Mouse (Mus musculus) kidney, postnatal 0 days (tissue): ENCODE results near the gene Dnmt3a. TPM values are rescaled to one million over a fixed set of nuclear protein-coding genes. Genes with fewer than 3 reads are reported as not detected.

ENCODE experiments used
- ATAC-seq: fragments of 200-750 bp; cut with Nextera tagmentation; replicated peaks from 2 replicates; pipeline ENCODE4 v1.8.0; 2017; ENCODE audit warnings: low read depth, moderate number of reproducible peaks, moderate TSS enrichment, moderate library complexity; ENCODE audit not compliant: low FRiP score
- DNase-seq: peaks from one replicate; pipeline ENCODE4 v3.0.0-alpha.2; 2016; ENCODE audit warnings: low spot score
- H3K27ac ChIP-seq: fragments of 300-500 bp; sonication (generic); 2 replicates; pipeline ENCODE4 v1.5.1; 2014; ENCODE audit warnings: mild to moderate bottlenecking
- H3K27me3 ChIP-seq: fragments of 300-500 bp; sonication (generic); 2 replicates; pipeline ENCODE4 v1.6.1; 2014; ENCODE audit warnings: low read length, mixed read lengths; ENCODE audit not compliant: insufficient read depth
- H3K36me3 ChIP-seq: fragments of 300-500 bp; sonication (generic); 2 replicates; pipeline ENCODE4 v1.6.1; 2014; ENCODE audit warnings: low read length, mixed read lengths; ENCODE audit not compliant: insufficient read depth
- H3K4me1 ChIP-seq: fragments of 300-500 bp; sonication (generic); replicated peaks from 2 replicates; pipeline ENCODE4 v1.6.1; 2014; ENCODE audit warnings: antibody characterized with exemption, low read length, mixed read lengths; ENCODE audit not compliant: insufficient read depth
- H3K4me2 ChIP-seq: fragments of 300-500 bp; sonication (generic); 2 replicates; pipeline ENCODE4 v1.6.1; 2014; ENCODE audit warnings: mild to moderate bottlenecking, low read length, moderate library complexity, mixed read lengths
- H3K4me3 ChIP-seq: fragments of 300-500 bp; sonication (generic); replicated peaks from 2 replicates; pipeline ENCODE4 v1.5.1; 2014; ENCODE audit warnings: low read depth, low read length
- H3K9ac ChIP-seq: fragments of 300-500 bp; sonication (generic); 2 replicates; pipeline ENCODE4 v1.6.1; 2014; ENCODE audit warnings: low read depth, low read length
- H3K9me3 ChIP-seq: fragments of 300-500 bp; sonication (generic); replicated peaks from 2 replicates; pipeline ENCODE4 v1.6.1; 2016; ENCODE audit warnings: low read length, inconsistent platforms, mixed read lengths
- CTCF ChIP-seq: IDR thresholded peaks from 2 replicates; pipeline ENCODE4 v1.5.1; 2016; ENCODE audit warnings: antibody characterized with exemption, low read depth, mild to moderate bottlenecking, moderate library complexity
- WGBS: fragments of 180-500 bp; shearing (Covaris S2); extraction: QIAGEN DNeasy Blood & Tissue Kit; methylation state at CpG from one replicate; pipeline ENCODE4 v1.1.7; 2014; 5-methylcytosine and 5-hydroxymethylcytosine counted together
- polyA plus RNA-seq: library from polyadenylated mRNA; unstranded; fragments of >200 nt; fragmentation: Nextera tagmentation; extraction: Ambion mirVana; gene quantifications from 2 replicates; pipeline ENCODE4 v1.2.1, GENCODE M21; 2015

Dnmt3a gene
- polyA plus RNA-seq, 1 experiment from 2014 or later, result 96.5 TPM

- H3K9ac ChIP-seq, result no peak overlapping the region
- no peak for TF ChIP-seq CTCF
- H3K27ac ChIP-seq, result no peak overlapping the region
- WGBS, result 91% methylated on average over 3 of the region's 3 CpGs
- ATAC-seq, result no peak
- no peaks in the 10 kb centered on the region for H3K27me3 ChIP-seq
- H3K9me3 ChIP-seq, result no peaks in the 10 kb centered on the region
- no peak for DNase-seq
- H3K4me3 ChIP-seq, result no peak overlapping the region
- no peak overlapping the region for H3K4me2 ChIP-seq
- H3K36me3 ChIP-seq, result peaks cover 34% of the 10 kb centered on the region
- H3K4me1 ChIP-seq, result peaks cover 4% of the 10 kb centered on the region
Measured at GRCm38 (mm10) chr12:3881474-3881873, 75.7 kb downstream of the Dnmt3a start.

GRCm38 (mm10) chr12:3884892-3885493 is 79.2 kb downstream of the Dnmt3a start:
- Histone ChIP-seq H3K27ac (peak overlapping the region; percentile 31; the same call in 1 of the 2 replicates), H3K27me3 (no peaks in the 10 kb centered on the region), H3K4me1 (peaks cover 29% of the 10 kb centered on the region), H3K4me2 (no peak overlapping the region), H3K9me3 (no peaks in the 10 kb centered on the region), H3K4me3 (no peak overlapping the region), H3K36me3 (peaks cover 20% of the 10 kb centered on the region), H3K9ac (no peak overlapping the region)
- no peak for TF ChIP-seq CTCF
- ATAC-seq (no peak), DNase-seq (peak; percentile 34)
- 28% methylated on average over 9 of the region's 9 CpGs for WGBS

- H3K27ac ChIP-seq, result no peak overlapping the region; the same call in 1 of the 2 replicates
- 44% methylated on average over 2 of the region's 2 CpGs for WGBS
- no peaks in the 10 kb centered on the region for H3K27me3 ChIP-seq
- no peaks in the 10 kb centered on the region for H3K9me3 ChIP-seq
- H3K4me3 ChIP-seq, result no peak overlapping the region
- no peak overlapping the region for H3K4me2 ChIP-seq
- no peak for ATAC-seq
- H3K9ac ChIP-seq, result no peak overlapping the region
- H3K36me3 ChIP-seq, result 0 out of 2 replicates have a peak, but pooled peaks cover 10% of the 10 kb centered on the region
- H3K4me1 ChIP-seq, result peaks cover 37% of the 10 kb centered on the region
- no peak for DNase-seq
- no peak for TF ChIP-seq CTCF
Measured at GRCm38 (mm10) chr12:3886601-3887000, 80.8 kb downstream of the Dnmt3a start.

GRCm38 (mm10) chr12:3887515-3888325 is 81.9 kb downstream of the Dnmt3a start:
- H3K4me2 ChIP-seq, result 0 out of 2 replicates have a peak overlapping the region, but pooled peaks have one; percentile 6
- ATAC-seq, result peak; percentile 47; the same call in 1 of the 2 replicates
- H3K9ac ChIP-seq, result no peak overlapping the region
- no peaks in the 10 kb centered on the region for H3K27me3 ChIP-seq
- no peaks in the 10 kb centered on the region for H3K9me3 ChIP-seq
- H3K4me1 ChIP-seq, result peaks cover 47% of the 10 kb centered on the region
- peak overlapping the region; percentile 58 for H3K27ac ChIP-seq
- DNase-seq, result peak; percentile 86
- no peak for TF ChIP-seq CTCF
- H3K36me3 ChIP-seq, result 0 out of 2 replicates have a peak, but pooled peaks cover 10% of the 10 kb centered on the region
- 17% methylated on average over 4 of the region's 4 CpGs for WGBS
- no peak overlapping the region for H3K4me3 ChIP-seq

- no peak overlapping the region for H3K4me2 ChIP-seq
- DNase-seq, result no peak
Measured at GRCm38 (mm10) chr12:3889875-3890635, 84.2 kb downstream of the Dnmt3a start.

More at GRCm38 (mm10) chr12:3889875-3890635, 84.2 kb downstream of the Dnmt3a start:
- Histone ChIP-seq H3K27me3 (no peaks in the 10 kb centered on the region), H3K36me3 (0 out of 2 replicates have a peak, but pooled peaks cover 9% of the 10 kb centered on the region), H3K4me1 (peaks cover 50% of the 10 kb centered on the region), H3K4me3 (no peak overlapping the region), H3K27ac (no peak overlapping the region; the same call in 1 of the 2 replicates), H3K9ac (no peak overlapping the region), H3K9me3 (no peaks in the 10 kb centered on the region)
- no peak for ATAC-seq
- 63% methylated on average over 7 of the region's 7 CpGs for WGBS
- no peak for TF ChIP-seq CTCF
